Mouse (Mus musculus): ENCODE data around the gene Urah.

Urah gene

DNA sequence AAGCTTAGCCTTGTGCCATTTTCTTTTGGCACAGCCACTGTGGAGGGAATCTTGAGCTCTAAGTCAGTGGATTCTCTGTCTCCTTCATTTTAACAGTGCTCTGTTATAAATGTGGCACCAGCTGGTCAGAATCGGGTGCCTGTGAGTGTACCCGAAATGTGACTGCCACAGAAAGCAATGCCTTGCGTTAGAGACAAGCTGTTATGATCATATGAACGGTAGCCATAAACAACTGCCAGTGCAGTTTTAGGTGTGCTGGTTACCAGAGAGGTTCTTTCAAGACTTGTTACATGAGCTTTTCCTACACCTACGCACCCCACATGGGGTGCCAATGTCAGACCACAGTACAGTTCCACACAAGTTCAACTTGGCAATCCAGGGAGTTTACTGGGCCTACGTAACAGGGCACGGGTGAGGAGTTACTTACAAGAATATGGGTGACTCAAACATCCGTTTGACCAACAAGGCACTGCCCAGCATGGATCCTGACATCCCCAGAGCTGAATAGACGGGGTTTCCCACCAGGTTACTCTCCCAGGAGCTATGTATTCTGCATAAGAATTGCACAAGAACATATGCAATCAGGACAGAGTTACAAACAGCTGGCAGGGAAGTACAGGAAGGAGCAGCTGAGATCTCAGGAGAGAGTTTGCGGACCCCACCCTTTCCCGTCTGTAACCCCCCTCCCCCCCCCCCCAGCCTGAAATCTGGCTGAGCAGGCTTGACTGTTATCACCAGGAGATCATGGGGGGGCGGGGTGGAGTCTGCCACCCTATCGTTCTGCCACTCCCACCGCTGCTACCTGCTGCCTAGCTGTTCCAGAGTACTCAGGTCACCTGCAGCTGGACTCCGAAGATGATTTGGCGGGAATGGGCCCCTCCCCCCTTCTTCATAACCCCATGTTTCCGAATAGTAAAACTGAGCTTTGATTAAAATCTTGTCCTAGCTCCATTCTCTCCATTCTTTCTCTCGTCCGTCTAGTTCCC is 6.2 kb downstream of the Urah start:
- DNase-seq, result peak in 1 of 2 experiments; percentile 3

DNA sequence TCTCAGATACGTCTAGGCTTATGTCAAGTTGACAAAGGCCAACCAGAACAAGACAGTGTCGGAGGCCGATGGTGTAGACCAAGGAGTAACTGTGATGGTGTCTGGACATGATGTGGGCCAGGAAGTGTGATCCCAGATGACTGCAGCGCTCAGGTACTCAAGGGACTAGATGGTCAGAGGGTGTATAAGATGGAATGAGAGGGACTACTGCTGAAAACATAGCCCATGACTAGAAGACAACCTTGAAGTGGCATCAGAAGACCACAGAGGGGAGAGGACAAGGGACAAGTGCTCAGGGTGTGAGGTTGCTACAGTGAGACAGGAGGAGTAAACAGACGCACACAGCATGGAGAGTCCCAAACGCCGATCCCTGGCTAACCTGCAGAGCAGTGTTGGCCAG is 9.0 kb downstream of the Urah start:
- no peak for DNase-seq

DNA sequence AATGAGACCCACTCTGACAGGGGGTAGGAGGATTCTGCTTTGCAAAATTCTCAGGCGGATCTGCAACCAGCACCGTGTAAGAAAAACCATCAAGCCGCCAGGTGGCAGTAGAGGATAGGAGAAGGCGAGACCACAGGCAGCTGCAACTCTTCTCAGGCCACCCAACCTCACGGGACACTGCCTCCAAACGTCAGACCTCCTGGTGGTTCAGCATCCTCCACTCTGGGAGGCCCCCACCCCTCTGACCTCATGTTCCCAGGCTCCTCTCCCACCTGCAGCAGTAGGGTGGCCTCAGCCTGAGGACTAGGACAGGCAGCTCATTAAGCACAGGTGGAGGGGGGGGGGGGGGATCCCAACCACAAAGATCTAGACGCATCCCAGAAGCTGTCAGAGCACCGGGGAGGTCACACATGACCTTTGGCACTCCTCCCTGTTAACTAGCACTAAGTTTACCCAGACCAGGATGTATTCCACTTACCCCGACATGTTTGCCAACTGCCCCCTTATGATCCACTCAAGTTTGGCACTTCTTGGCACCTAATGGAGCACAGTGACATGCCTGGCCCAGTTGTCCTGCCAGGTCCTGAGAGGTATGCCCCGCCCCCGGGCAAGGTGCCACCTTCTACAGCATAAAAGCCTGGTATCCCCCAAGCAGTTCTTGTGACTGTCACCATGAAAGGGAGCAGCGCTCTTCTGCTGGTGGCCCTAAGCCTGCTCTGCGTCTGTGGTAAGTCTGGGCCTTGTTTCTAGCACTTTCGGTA is 10.3 kb downstream of the Urah start, which contains the start of gene Scgb1c1:
Gene Scgb1c1, plus strand, starts transcription at position 643 of the 761 bp plus-strand sequence.
- peak; percentile 96 to 98 for DNase-seq

DNA sequence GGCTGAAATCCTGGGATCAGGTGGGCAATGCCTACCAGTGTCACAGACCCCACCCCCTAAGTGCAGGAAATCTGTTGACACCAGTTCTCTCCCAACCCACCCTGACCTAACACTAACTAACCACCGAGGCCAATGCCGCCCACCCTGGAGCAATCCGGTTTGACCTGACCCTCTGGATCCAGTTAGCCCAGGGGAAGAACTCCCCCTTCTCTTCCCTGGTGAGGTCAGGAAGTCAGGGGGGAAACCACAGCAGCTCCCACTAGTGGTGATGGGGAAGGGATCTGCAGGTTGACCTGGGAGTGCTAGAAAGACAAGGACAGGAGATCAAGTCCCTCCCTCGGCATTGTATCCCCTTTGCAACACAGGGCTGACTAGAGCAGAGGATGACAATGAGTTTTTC is 10.9 kb downstream of the Urah start:
- no peak for DNase-seq

DNA sequence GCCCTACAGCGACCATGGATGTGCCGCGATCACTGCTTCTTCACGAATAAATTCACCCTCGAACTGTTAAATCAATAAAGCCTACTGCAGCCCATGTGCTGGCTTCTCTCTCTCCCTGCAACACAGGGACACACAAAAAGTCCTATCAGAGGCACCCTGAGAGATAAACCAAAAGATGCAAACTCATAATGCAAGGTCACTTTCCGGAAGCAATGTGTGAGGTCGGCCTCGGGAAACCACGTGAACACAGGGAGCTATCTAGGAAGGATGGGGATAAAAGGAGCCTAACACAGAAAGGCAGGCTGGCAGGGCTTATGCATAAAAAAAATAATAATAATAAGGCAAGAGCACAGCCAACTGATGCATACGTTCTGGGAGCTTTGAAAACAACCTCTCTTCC is 11.9 kb downstream of the Urah start:
- DNase-seq, result no peak

DNA sequence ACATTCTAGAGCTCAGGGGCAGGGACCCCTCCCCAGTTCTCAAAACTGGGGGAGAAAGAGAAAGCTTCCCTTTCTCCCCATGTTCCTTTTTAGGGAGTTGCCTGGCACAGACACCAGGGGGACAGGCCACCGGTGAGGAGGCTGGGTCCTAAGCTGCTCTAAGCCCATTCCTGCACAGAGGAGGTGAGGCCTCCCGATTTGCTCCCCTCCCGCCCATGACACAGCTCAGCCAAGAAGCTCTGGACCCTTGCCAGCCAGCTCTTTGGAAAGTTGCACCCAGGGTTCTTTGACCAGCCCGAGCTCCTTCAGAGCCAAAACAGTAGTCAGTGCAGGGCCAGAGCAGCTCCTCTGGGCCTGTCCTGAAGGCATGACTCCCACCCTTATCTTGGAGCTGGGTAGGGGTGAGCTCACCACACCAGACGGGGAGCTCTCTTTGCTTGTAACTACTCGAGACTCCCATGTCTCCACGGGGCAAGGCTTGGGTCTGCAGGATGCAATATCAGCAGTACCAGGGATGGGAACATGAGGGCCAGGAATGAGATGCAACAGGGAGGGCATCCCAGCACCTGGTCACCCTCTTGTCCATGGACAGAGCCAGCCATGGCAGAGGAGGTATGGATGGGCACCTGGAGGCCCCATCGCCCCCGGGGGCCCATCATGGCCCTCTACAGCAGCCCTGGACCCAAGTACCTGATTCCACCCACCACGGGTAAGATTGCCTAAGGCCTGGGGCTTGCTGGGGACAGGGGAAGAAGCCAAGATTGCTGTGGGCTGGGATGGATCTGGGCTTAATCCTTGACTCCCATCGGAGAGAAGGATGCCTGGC is 13.2 kb downstream of the Urah start, which contains the start of gene Odf3:
Gene Odf3, plus strand, starts transcription at position 51 of the 826 bp plus-strand sequence.
- DNase-seq, result peak; percentile 39 to 43

DNA sequence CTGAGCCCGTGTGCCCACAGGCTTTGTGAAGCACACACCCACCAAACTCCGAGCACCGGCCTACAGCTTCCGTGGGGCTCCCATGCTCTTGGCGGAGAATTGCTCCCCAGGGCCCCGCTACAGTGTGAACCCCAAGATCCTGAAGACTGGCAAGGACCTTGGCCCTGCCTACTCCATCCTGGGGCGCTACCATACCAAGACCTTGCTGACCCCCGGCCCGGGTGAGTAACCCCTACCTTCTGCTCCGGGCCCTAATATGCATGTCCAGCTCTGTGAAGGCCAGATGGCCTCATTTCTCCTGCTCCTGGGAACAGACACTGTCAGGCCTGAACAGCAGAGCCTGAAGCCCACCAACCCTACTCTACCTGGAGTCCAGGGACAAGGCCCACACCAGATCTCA is 13.8 kb downstream of the Urah start:
- no peak for DNase-seq

DNA sequence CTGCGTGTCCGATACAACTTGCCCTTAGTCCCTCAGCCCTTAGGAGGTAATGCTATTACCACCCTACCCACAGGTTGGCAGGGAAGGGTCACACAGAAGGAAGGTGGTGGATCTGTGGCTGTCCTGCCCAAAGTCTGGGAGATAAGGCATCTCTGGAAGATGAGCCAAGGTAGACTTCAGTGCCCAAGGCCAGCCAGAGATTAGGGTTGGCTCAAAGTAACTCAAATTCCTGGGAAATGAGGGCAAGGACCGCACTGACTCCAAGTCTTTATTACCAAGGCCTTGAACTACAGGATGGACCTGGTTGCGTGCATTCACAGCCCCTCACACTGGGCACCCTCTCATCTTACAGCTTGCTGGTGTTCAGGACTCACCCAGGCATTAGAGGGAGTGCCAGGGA is 17.1 kb downstream of the Urah start:
- DNase-seq, result no peak

DNA sequence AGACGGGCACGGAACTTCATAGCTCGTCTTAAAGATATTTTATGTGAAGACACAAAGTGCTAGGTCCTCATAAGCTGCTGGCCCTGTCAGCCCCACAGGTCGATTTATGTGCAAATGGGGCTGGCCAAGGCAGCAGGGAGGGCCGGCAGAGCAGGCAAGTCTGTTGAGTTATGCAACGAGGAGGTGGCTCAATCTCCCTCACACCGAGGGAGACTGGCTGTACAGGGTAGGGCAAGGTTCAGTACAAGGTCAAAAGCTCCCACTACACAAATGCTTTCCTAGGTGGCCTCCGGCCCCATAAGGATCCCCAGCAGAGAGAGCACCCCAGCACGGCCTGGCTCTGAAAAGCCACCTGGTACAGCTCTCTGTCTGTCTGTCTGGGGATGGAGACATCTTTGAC is 18.6 kb downstream of the Urah start:
- DNase-seq, result no peak

DNA sequence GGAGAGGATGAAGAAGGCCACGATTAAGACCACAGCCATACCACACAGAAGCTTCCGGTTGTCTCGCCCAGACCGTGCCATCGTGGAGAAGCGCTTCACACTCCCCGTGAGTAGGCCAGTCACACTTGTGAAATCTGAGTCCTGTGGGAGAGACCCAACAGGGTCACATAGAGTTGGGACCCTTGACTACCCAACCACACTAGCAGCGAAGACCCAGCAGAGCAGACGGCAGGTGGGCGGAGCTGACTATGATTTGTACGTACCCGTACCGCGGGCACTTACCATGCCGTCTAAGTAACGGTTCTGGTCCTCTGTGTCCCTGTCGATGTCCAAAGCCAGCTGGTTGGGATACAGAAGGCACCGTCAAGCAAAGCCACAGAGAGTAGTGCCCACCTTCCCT is 19.7 kb downstream of the Urah start:
- DNase-seq, result no peak

DNA sequence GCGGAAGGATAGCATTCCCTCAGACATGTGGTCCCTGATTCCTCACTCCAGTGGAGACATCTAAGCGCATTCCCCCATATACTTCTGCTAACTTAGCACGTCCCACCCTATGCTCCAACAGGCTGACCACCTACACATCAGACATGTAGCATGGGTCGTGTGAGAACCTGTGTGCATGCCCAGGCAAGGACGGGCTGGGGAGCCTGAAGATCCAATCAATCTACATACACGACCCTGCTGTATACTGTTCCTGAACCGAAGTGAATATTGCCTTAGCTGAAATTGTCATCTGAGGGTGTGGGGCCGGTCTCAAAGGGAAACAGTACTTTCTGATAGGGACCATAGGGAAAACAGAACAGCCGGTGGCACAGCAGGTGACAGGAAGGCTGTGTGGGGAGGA is 20.4 kb downstream of the Urah start:
- DNase-seq, result no peak

DNA sequence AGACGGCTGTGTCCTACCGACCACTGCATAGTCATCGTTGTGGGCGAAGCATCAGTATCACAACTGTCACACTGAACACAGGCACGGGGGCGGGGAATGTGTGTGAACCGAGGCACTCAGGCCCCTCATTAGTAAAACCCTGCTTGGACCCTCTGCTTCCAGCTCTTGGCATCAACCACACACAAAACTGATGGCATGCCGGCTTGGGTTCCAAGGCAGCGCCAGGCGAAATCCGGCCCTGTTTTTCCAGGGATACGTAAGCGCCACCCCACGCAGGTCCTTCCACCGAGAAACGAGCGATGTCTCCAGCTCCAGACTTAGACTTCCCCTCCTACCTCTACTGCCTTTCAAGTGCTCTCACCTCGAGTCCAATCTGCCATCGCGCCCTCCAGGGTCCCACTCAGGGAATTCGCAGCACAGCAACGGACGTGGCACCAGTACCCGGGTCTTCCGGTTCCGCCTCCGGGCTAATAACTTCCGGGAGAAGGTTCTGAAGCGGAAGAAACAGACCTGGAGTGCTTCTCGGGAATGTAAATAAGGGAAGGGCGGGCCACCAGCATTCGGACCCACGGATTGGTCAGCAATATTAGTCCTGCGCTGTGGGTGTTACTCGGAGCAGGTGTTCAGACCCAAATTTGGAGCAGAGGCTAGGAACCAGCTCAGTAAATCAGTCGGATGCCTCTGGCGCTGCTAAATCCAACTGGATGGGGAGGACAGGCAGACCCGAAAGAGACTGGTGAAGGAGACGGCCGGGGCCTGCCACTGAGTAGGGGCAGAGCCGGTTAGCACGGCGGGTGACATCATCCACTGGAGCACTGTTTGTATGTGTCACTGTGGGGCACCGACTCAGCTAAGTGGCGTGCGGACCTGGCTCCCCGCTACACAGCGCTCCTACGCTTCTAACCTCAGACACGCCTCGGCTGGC is 21.3 kb downstream of the Urah start, which contains the start of gene Gm45785:
Gene Gm45785, minus strand, starts transcription at position 472 of the 925 bp plus-strand sequence.
- DNase-seq, result peak; percentile 85 to 90

DNA sequence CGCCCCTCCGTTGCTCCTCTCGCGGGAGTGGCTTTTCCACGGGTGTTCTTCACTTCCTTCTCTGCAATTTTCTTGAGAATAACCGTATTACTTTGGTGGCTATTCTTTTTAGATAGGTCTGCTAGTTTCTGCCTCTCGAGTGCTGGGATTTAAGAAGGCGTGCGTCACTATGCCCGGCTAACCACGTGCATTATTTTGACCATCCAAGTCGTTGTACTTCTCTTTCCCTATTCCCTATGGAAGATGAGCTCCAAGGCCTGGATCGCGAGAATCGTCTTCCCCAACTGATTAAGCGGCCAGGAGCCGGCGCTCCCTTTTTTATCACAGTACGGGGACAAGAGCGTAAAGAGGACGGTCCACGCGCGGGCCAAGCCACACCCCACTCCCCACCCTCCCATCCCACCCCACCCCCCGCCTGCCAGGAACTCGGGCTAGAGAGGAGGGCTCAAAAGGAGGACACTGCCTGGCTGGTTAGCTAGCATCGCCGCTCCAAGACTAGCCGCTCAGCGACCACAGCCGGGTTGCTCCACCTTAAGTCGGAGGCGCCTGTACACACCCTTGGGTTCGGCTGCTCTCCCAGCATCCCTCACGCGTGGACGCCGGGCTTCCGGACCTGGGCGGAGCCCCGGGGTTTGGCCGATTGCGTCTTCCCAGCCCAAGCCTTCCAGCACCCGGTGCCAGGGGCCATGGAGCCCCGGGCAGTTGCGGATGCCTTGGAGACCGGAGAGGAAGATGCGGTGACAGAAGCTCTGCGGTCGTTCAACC is 22.1 kb downstream of the Urah start, which contains the start of gene Ric8a:
Gene Ric8a, plus strand, starts transcription at position 173 of the 765 bp plus-strand sequence.
- peak; percentile 89 to 93 for DNase-seq

DNA sequence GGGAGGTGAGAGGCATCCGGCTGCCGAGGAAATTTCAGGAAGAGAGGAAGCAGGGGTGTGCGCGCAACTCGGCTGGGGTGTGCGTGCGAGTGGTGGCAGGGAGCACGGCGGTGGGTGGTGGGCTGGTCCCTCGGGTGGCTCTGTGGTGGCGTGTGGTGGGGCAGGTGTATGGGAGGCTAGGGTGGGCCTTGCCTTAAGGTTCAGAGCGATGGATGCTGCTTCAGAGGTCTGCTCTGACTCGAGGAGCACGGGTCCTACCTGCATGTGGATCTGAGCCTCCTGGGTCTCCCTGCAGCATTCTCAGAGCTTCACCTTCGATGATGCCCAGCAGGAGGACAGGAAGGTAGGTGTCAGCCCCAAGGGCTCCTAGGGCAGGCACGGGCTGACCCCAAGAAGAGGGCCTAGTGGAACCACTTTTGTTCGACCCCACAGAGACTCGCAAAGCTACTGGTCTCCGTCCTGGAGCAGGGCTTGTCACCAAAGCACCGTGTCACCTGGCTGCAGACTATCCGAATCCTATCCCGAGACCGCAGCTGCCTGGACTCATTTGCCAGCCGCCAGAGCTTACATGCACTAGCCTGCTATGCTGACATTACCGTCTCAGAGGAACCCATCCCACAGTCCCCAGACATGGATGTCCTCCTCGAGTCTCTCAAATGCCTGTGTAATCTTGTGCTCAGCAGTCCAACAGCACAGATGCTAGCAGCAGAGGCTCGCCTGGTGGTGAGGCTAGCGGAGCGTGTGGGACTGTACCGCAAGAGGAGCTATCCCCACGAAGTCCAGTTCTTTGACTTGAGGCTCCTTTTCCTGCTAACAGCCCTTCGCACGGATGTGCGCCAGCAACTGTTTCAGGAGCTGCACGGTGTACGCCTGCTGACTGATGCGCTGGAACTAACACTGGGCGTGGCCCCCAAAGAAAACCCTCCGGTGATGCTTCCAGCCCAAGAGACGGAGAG is 23.0 kb downstream of the Urah start, which contains the start of gene Bet1l:
Gene Bet1l, minus strand, starts transcription at position 28 of the 956 bp plus-strand sequence.
- DNase-seq, result peak in 1 of 2 experiments; percentile 43

DNA sequence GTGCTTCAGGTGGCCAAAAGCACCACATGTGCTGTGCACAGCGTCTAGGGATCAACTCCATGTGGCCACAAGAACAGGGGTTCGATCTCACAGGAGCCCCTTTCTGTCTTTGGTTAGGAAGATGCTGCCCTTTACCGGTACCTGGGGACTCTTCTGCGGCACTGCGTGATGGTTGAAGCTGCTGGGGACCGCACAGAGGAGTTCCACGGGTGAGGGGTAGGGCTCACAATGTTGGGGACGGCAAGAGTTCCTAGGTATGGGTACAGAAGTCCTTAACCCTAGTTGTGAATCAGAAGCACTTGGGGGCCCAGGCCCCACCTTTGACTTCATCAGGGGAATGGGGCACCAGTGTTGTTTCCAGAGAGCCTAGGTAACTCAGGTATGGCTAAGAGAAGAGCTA is 23.9 kb downstream of the Urah start:
- no peak for DNase-seq

DNA sequence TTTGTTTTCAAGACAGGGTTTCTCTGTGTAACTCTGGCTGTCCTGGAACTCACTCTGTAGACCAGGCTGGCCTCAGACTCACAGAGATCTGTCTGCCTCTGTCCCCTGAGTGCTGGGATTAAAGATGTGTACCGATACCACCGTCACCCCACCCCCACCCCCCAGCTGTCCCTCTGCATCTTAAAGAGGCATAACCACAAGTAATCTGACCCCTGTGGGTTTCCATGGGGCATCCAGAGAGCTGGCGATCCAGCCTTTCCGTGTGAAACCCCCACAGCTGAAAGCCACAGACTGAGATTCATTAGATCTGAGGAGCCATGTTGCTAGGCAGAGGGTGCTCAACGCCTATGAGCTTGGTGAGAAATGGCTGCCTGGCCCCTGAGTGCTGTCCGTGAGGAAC is 25.2 kb downstream of the Urah start:
- no peak for DNase-seq

DNA sequence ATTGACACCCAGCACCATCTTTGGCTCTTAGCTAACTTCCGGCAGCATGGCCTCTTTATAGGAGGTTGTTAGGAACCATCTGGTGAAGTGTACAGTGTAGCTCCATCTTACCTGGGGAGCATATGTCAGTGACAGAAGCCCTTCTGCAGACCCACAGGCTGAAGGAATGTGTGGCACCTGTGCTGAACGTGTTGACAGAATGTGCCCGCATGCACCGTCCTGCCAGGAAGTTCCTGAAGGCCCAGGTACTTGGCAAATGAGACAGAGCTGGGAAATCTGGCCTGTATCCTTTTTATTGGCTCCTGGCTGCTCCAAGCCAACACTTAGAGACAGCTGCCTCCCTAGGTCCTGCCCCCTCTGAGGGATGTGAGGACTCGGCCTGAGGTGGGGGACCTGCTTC is 25.9 kb downstream of the Urah start:
- no peak for DNase-seq

DNA sequence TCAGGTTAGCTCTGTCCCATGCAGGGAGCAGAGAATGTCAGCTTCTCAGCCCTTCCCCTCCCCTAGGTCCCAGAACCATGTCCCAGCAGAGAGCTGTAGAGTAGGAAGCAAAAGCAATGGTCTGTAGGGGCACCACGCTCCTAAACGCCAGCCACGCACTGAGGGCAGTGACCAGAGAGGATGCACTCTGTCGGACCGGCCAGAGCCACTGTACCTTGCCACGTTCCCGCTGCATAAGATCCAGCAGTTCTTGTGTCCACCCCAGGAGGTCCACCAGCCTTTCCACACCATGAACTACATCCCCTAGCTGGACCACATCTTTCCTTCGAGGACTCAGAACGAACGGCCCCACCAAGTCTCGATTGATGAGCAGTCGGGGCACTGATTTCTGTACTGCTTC is 29.9 kb downstream of the Urah start:
- no peak for DNase-seq

DNA sequence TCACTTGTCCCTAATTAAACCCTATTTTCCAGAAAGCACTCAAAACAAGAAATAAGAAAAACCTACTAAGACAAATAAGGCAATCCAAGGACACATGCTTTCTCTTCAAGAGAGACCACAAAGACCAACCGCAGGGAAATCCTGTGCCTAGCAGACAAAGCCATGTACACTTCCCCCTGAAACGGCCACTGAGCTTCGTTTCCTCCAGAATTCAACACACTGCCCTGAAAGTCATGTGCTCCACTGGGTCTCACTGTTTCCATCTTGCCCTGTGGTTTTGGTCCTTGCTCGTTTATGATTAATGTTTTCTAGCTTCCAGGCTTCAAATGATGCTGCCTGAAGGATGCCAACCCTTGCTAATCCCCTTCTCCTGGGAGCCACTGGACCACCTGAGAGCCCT is 39.4 kb downstream of the Urah start:
- no peak for DNase-seq

All from kidney, postnatal 4 days (tissue).